Mouse (Mus musculus): ENCODE data around the gene Hras. TPM values are rescaled to one million over a fixed set of nuclear protein-coding genes. Genes with fewer than 3 reads are reported as not detected.

Hras gene
- polyA plus RNA-seq (2012; rRNA removed) = 86.0 and 86.1 TPM in 2 replicates

DNA sequence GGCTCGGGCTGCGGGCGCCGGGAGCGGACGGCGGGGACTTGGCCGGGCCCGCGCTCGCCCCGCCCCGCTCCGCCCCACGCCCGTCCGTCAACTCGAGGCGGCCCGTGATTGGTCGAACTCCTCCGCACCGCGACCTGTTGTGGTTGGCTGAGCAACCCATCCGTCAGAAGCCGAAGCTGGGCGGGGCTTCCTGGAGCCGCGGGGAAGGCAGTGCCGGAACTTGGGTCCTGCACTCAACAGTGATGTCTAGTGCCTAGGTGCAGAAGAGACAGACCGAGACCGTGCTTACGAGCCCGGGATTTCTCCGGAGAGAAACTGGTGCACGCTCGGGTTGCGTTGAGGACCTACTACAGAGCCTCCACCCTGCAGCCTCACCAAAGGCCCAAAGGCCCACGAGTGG, at the start of gene Hras, which contains the start of gene Lrrc56:
Gene Hras (minus strand): TSS at position 58 of the 400 bp plus-strand sequence.
Gene Lrrc56 (plus strand): TSS at position 210 of the 400 bp plus-strand sequence.

GRCm38 (mm10) chr7:141228279-141229067, 34.7 kb upstream of the Hras start, which contains the start of gene Phrf1:
TSS of gene Phrf1 (plus strand) at chr7:141228784.

DNA sequence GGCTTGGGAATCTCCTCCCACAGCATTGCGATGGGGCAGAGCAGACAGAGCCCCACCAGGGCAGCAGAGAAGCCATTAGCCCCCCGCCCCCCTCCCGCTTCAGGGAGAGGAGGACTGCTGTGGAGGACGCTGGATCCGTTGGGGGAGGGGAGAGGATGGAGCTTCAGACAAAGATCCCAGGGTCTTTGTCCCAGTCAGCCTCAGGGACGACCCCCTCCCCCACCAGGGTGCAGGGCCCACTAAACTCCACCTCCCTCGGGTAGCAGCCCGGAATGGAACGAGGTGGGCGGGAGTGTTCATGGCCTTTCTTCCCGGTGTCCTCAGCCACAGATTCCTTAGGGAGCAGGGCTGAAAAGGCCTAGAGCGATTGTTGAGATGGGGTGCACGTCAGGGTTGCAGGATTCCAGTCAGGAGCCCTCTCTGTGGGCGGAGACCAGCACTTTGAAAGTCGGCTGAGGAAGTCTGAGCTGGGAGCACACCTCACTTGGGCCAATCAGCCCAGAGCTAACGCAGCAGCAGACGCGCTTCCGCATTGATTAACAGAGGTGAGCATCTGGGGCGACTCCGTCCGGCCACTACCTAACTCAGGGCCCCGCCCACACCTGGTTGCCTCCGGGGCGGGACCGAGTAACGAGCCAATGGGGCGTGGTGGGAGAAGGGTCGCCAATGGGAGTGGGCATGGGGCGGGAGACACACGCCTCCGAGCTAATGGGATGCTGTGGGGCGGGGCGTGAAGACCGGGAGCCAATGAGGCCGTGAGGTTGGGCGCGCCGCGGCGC, 21.5 kb upstream of the Hras start, which contains the start of gene Rassf7:
Gene Rassf7 (plus strand): TSS at position 760 of the 779 bp plus-strand sequence.

DNA sequence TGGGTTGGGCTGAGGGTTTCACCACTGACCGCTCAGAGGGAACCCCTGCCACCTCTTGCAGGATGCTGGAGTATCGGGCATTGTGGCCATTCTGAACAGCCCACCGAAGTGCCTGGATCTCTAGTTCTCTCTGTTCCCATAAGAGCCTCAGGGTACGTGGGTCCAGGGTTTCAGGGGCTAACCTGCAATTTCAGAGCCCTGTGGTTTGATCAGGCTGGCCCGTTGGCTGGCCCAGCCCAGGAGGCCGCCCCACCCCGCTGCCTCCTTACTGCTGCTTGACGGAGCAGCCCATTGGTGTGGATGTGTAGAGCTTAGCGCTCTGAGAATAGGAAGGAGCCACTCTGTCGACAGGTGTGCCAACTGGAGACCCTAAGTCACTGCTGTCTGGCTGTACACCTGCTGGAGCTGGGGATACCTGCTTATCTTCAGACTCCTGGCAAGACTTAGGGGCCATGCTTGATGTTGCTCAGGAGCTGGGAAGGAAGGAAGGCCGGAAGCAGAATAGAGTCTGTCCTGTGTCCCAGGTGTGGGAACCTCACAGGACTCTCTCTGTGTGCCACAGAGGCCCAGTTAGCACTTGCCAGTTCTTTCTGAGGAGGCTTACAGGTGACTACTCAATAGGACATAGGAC, 19.9 kb upstream of the Hras start, which contains the start of gene Lmntd2:
Gene Lmntd2 (minus strand): TSS at position 476 of the 631 bp plus-strand sequence.

GRCm38 (mm10) chr7:141172116-141173006, 21.4 kb downstream of the Hras start, which contains the start of gene Rnh1:
TSS of gene Rnh1 (minus strand) at chr7:141172857.

Other genes starting within 250 kb of the Hras start
- gene Ifitm5, start 243.7 kb downstream of the Hras start, polyA plus RNA-seq (2012; rRNA removed) = 1.5 and 1.6 TPM in 2 replicates
- gene Gm45717, start 238.1 kb downstream of the Hras start, polyA plus RNA-seq (2012; rRNA removed) = not detected in 2 replicates
- 481 and 681 TPM in 2 replicates for gene Ifitm2, start 238.0 kb downstream of the Hras start, polyA plus RNA-seq (2012; rRNA removed)
- 83.6 and 107 TPM in 2 replicates for gene Ifitm1, start 226.8 kb downstream of the Hras start, polyA plus RNA-seq (2012; rRNA removed)
- 135 and 161 TPM in 2 replicates for gene Ifitm3, start 183.2 kb downstream of the Hras start, polyA plus RNA-seq (2012; rRNA removed)
- 1.1 and 2.9 TPM in 2 replicates for gene Ifitm6, start 176.1 kb downstream of the Hras start, polyA plus RNA-seq (2012; rRNA removed)
- gene Gm17387, start 164.9 kb downstream of the Hras start, polyA plus RNA-seq (2012; rRNA removed) = not detected in 2 replicates
- gene B4galnt4, start 132.9 kb downstream of the Hras start, polyA plus RNA-seq (2012; rRNA removed) = 3.7 and 5.0 TPM in 2 replicates
- gene Pkp3, start 115.8 kb downstream of the Hras start, polyA plus RNA-seq (2012; rRNA removed) = 141 and 148 TPM in 2 replicates
- gene Sigirr, start 93.4 kb downstream of the Hras start, polyA plus RNA-seq (2012; rRNA removed) = 41.9 and 54.5 TPM in 2 replicates
- 60.4 and 80.5 TPM in 2 replicates for gene Ano9, start 76.2 kb downstream of the Hras start, polyA plus RNA-seq (2012; rRNA removed)
- gene Ptdss2, start 71.6 kb downstream of the Hras start, polyA plus RNA-seq (2012; rRNA removed) = 29.2 and 32.7 TPM in 2 replicates
- 140 and 158 TPM in 2 replicates for gene Rnh1, start 21.1 kb downstream of the Hras start, polyA plus RNA-seq (2012; rRNA removed)
- 11.4 and 11.6 TPM in 2 replicates for gene Lrrc56, start 152 bp upstream of the Hras start, polyA plus RNA-seq (2012; rRNA removed)
- 11.8 and 12.9 TPM in 2 replicates for gene Lmntd2, start 20.1 kb upstream of the Hras start, polyA plus RNA-seq (2012; rRNA removed)
- gene Rassf7, start 21.9 kb upstream of the Hras start, polyA plus RNA-seq (2012; rRNA removed) = 224 and 235 TPM in 2 replicates
- gene Phrf1, start 34.8 kb upstream of the Hras start, polyA plus RNA-seq (2012; rRNA removed) = 20.1 and 28.0 TPM in 2 replicates
- 200 and 285 TPM in 2 replicates for gene Irf7, start 72.5 kb upstream of the Hras start, polyA plus RNA-seq (2012; rRNA removed)
- 405 and 478 TPM in 2 replicates for gene Cdhr5, start 82.8 kb upstream of the Hras start, polyA plus RNA-seq (2012; rRNA removed)
- gene Sct, start 85.1 kb upstream of the Hras start, polyA plus RNA-seq (2012; rRNA removed) = 105 and 193 TPM in 2 replicates
- 0.13 and 0.29 TPM in 2 replicates for gene Drd4, start 98.0 kb upstream of the Hras start, polyA plus RNA-seq (2012; rRNA removed)
- 21.1 and 26.0 TPM in 2 replicates for gene Deaf1, start 133.7 kb upstream of the Hras start, polyA plus RNA-seq (2012; rRNA removed)
- 22.3 and 31.1 TPM in 2 replicates for gene Tmem80, start 133.7 kb upstream of the Hras start, polyA plus RNA-seq (2012; rRNA removed)
- gene Eps8l2, start 144.9 kb upstream of the Hras start, polyA plus RNA-seq (2012; rRNA removed) = 257 and 334 TPM in 2 replicates
- gene Taldo1, start 198.2 kb upstream of the Hras start, polyA plus RNA-seq (2012; rRNA removed) = 262 and 282 TPM in 2 replicates
- 61.5 and 75.6 TPM in 2 replicates for gene Gatd1, start 220.1 kb upstream of the Hras start, polyA plus RNA-seq (2012; rRNA removed)
- gene Cend1, start 235.5 kb upstream of the Hras start, polyA plus RNA-seq (2012; rRNA removed) = 2.0 and 2.2 TPM in 2 replicates
- 65.1 and 72.7 TPM in 2 replicates for gene Slc25a22, start 243.9 kb upstream of the Hras start, polyA plus RNA-seq (2012; rRNA removed)

Measured in colon, adult 2 months (tissue).